Comparison of ENCODE assay signal across 29 mouse cellular contexts in genomic region chr4:59234014-59234413, GRCm38 (mm10). TPM values are rescaled to one million over a fixed set of nuclear protein-coding genes. Genes with fewer than 3 reads are reported as not detected.
DNase-seq lines count a peak whose midpoint lies in the region; ATAC-seq and TF ChIP-seq lines count a peak whose summit lies in the region.
"Had no signal": no experiment of that assay in that cellular context is flagged by ENCODE, and none has a peak within 500 bp of the region (broad histone marks: within the 10 kb centered on the region; RNA-seq: fewer than 3 reads in every experiment).

No protein-coding gene starts in this region.

- WGBS in liver, embryonic 15.5 days (ENCODE audit: insufficient replicate concordance): 40% methylated on average over 8 of the region's 10 CpGs

- peak; percentile 67 for ATAC-seq in liver, embryonic 15.5 days (ENCODE audit: insufficient read depth)
- no peak for ATAC-seq in activated CD4-positive, CD25-positive, alpha-beta regulatory T cell, adult 4 months
- ATAC-seq: forebrain, postnatal 0 days; intestine, embryonic 16.5 days had no signal

- H3K36me3 ChIP-seq in testis, adult 2 months (ENCODE audit: control insufficient read depth, insufficient read depth, low read length): no peaks in the 10 kb centered on the region
- no peaks in the 10 kb centered on the region for H3K36me3 ChIP-seq in liver, embryonic 15.5 days (replicated peaks)
- H3K36me3 ChIP-seq: embryonic facial prominence, embryonic 12.5 days; forebrain, embryonic 12.5 days; hindbrain, embryonic 13.5 days; limb, embryonic 13.5 days; neural tube, embryonic 15.5 days; stomach, embryonic 15.5 days had no signal

- TF ChIP-seq CTCF in testis, adult 2 months (IDR thresholded peaks at IDR 0.05; ENCODE audit: control insufficient read depth, insufficient read depth, insufficient replicate concordance, low read depth, low read length): no peak

- peak overlapping the region; percentile 1; the same call in 1 of the 2 replicates for H3K9ac ChIP-seq in liver, embryonic 15.5 days
- H3K9ac ChIP-seq: embryonic facial prominence, embryonic 12.5 days; forebrain, embryonic 12.5 days; forebrain, postnatal 0 days; hindbrain, embryonic 13.5 days; limb, embryonic 13.5 days; neural tube, embryonic 15.5 days; stomach, embryonic 15.5 days had no signal

- H3K27ac ChIP-seq in testis, adult 2 months (ENCODE audit: control insufficient read depth, insufficient read depth, low read depth, low read length): no peak overlapping the region
- peak overlapping the region; percentile 79 for H3K27ac ChIP-seq in liver, embryonic 15.5 days (replicated peaks)
- H3K27ac ChIP-seq: embryonic facial prominence, embryonic 12.5 days; forebrain, embryonic 12.5 days; hindbrain, embryonic 13.5 days; left cerebral cortex, adult 2 months; limb, embryonic 13.5 days; macrophage; neural tube, embryonic 15.5 days; stomach, embryonic 15.5 days had no signal

- H3K4me3 ChIP-seq in testis, adult 2 months (ENCODE audit: control insufficient read depth, low read depth, low read length): peak overlapping the region; percentile 80
- H3K4me3 ChIP-seq in liver, embryonic 15.5 days (replicated peaks): no peak overlapping the region; the same call in 1 of the 2 replicates
- H3K4me3 ChIP-seq: embryonic facial prominence, embryonic 12.5 days; forebrain, embryonic 12.5 days; hindbrain, embryonic 13.5 days; left cerebral cortex, adult 2 months; limb, embryonic 13.5 days; neural tube, embryonic 15.5 days; stomach, embryonic 15.5 days had no signal

- intact Hi-C loops in left cerebral cortex, postnatal 10 days (cut with DNase I): no loop called here

- no peaks in the 10 kb centered on the region for H3K9me3 ChIP-seq in liver, embryonic 15.5 days (replicated peaks)
- H3K9me3 ChIP-seq: embryonic facial prominence, embryonic 12.5 days; forebrain, embryonic 12.5 days; hindbrain, embryonic 13.5 days; limb, embryonic 13.5 days; neural tube, embryonic 15.5 days; stomach, embryonic 15.5 days had no signal

- H3K4me2 ChIP-seq in liver, embryonic 15.5 days: peak overlapping the region; percentile 49
- H3K4me2 ChIP-seq: embryonic facial prominence, embryonic 12.5 days; forebrain, embryonic 12.5 days; hindbrain, embryonic 13.5 days; limb, embryonic 13.5 days; neural tube, embryonic 15.5 days; stomach, embryonic 15.5 days had no signal

- DNase-seq in testis, postnatal 10 days (ENCODE audit: low spot score): no peak
- peak; percentile 54 for DNase-seq in liver
- no peak for DNase-seq in cerebellum, postnatal 14 days
- DNase-seq in left cerebral cortex, postnatal 10 days (ENCODE audit: extremely low spot score in 1 of 2, low spot score in 2 of 2): no peak
- DNase-seq: adrenal gland, postnatal 25 days; cerebellum, adult 2 months; cerebellum, postnatal 25 days; embryo, embryonic 11 days; forebrain, postnatal 0 days; kidney, adult 9 months; kidney, postnatal 10 days; lung, adult 2 months; lung, postnatal 10 days; midbrain, embryonic 14.5 days; right cerebral cortex, postnatal 25 days; thymus, adult 18-20 months; thymus, postnatal 36 days had no signal

- H3K27me3 ChIP-seq in testis, adult 2 months (ENCODE audit: control insufficient read depth, insufficient read depth, low read length): no peaks in the 10 kb centered on the region
- no peaks in the 10 kb centered on the region for H3K27me3 ChIP-seq in liver, embryonic 15.5 days
- H3K27me3 ChIP-seq: embryonic facial prominence, embryonic 12.5 days; forebrain, embryonic 12.5 days; hindbrain, embryonic 13.5 days; limb, embryonic 13.5 days; neural tube, embryonic 15.5 days; stomach, embryonic 15.5 days had no signal

- peaks cover 2% of the 10 kb centered on the region for H3K4me1 ChIP-seq in testis, adult 2 months (ENCODE audit: control insufficient read depth, insufficient read depth, low read length)
- peaks cover 33% of the 10 kb centered on the region for H3K4me1 ChIP-seq in liver, embryonic 15.5 days (replicated peaks)
- H3K4me1 ChIP-seq: embryonic facial prominence, embryonic 12.5 days; forebrain, embryonic 12.5 days; hindbrain, embryonic 13.5 days; neural tube, embryonic 15.5 days had no signal

- TF ChIP-seq POLR2A in testis, adult 2 months (IDR thresholded peaks at IDR 0.05; ENCODE audit: control insufficient read depth, low read depth, low read length): no peak

RNA-seq across cellular contexts. Expression of gene Ugcg, which starts 45.0 kb away (rescaled TPM):
- polyA plus RNA-seq in testis, adult 2 months (2012; rRNA removed): 7.3 and 9.8 TPM in 2 replicates
- 5.0 and 5.6 TPM in 2 replicates for polyA plus RNA-seq in liver, embryonic 15.5 days (2015; fragmentation: Nextera tagmentation; extraction: Ambion mirVana)
- polyA plus RNA-seq in activated CD4-positive, CD25-positive, alpha-beta regulatory T cell, adult 4 months (2017; shearing (Covaris generic)): 10 to 100 TPM; 17.5 to 19.7 TPM
- total RNA-seq in left cerebral cortex, postnatal 10 days (2021): 100 to 1,000 TPM; 102 to 104 TPM
